ENCODE assay signal across 18 mouse cellular contexts in the genomic region with DNA sequence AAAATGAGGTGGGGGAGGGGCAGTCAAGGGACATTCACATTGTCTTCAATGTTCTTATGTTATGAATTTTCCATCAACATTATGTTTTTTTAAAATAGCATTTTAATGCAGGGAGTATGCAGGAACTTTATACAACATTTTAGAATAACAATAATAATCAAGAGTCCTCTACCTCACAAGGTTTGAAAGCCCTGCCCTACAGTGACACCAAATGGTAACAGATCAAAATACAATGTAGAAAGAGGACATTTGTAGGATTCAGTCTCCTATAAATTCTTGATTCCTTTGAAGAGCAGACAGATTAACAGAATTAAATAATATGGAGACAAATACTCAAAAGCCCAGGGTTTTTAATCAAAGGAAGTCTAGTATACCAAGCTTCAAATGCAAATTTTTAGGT.
DNase-seq lines count a peak whose midpoint lies in the region; ATAC-seq and TF ChIP-seq lines count a peak whose summit lies in the region.
"Had no signal": no experiment of that assay in that cellular context is flagged by ENCODE, and none has a peak within 500 bp of the region (broad histone marks: within the 10 kb centered on the region; RNA-seq: fewer than 3 reads in every experiment).

No protein-coding gene starts in this region.

- no peaks in the 10 kb centered on the region for H3K36me3 ChIP-seq in liver, postnatal 0 days (replicated peaks; ENCODE audit: insufficient read depth, low read length)
- H3K36me3 ChIP-seq in liver, embryonic 11.5 days (ENCODE audit: control insufficient read depth, insufficient read depth, low read length) = no peaks in the 10 kb centered on the region; the same call in 1 of the 2 replicates
- H3K36me3 ChIP-seq: intestine, embryonic 15.5 days; lung, embryonic 15.5 days had no signal

- no peaks in the 10 kb centered on the region for H3K4me1 ChIP-seq in liver, postnatal 0 days (ENCODE audit: insufficient read depth)
- no peaks in the 10 kb centered on the region for H3K4me1 ChIP-seq in liver, embryonic 11.5 days (replicated peaks; ENCODE audit: control insufficient read depth, insufficient read depth, low read length)
- H3K4me1 ChIP-seq: intestine, embryonic 15.5 days; limb, embryonic 12.5 days; lung, embryonic 15.5 days had no signal

- TF ChIP-seq EP300 in liver, postnatal 0 days (IDR thresholded peaks at IDR 0.05; ENCODE audit: low read depth) = no peak

- no peaks in the 10 kb centered on the region for H3K9me3 ChIP-seq in liver, postnatal 0 days (ENCODE audit: low read length)
- no peaks in the 10 kb centered on the region for H3K9me3 ChIP-seq in liver, embryonic 11.5 days (ENCODE audit: control insufficient read depth, low read length)
- H3K9me3 ChIP-seq: intestine, embryonic 15.5 days; limb, embryonic 12.5 days; lung, embryonic 15.5 days had no signal

- H3K27ac ChIP-seq in gastrocnemius, adult 2 months = no peak overlapping the region
- no peak overlapping the region for H3K27ac ChIP-seq in liver, postnatal 0 days (ENCODE audit: low read depth)
- no peak overlapping the region for H3K27ac ChIP-seq in liver, embryonic 11.5 days (ENCODE audit: low read depth, low read length)
- H3K27ac ChIP-seq: intestine, embryonic 15.5 days; limb, embryonic 12.5 days; lung, embryonic 15.5 days had no signal

- no peaks in the 10 kb centered on the region for H3K27me3 ChIP-seq in liver, postnatal 0 days (ENCODE audit: insufficient read depth, low read length)
- no peaks in the 10 kb centered on the region for H3K27me3 ChIP-seq in liver, embryonic 11.5 days (replicated peaks; ENCODE audit: control insufficient read depth, insufficient read depth, low read length)
- H3K27me3 ChIP-seq: intestine, embryonic 15.5 days; limb, embryonic 12.5 days; lung, embryonic 15.5 days had no signal

- H3K4me3 ChIP-seq in gastrocnemius, adult 2 months = no peak overlapping the region
- H3K4me3 ChIP-seq in liver, postnatal 0 days (ENCODE audit: low read depth, low read length) = no peak overlapping the region
- no peak overlapping the region for H3K4me3 ChIP-seq in liver, embryonic 11.5 days (ENCODE audit: low read depth, low read length)
- H3K4me3 ChIP-seq: intestine, embryonic 15.5 days; limb, embryonic 12.5 days; lung, embryonic 15.5 days; myocyte had no signal

- no peak for DNase-seq in gastrocnemius, adult 2 months
- DNase-seq in gastrocnemius, postnatal 36 days = no peak
- DNase-seq in liver, postnatal 0 days = no peak
- no peak for DNase-seq in liver, embryonic 11.5 days (ENCODE audit: low spot score)
- peak; percentile 12 for DNase-seq in brain, embryonic 18.5 days (ENCODE audit: low read depth, low spot score)
- no peak for DNase-seq in right cerebral cortex, postnatal 25 days
- DNase-seq in adrenal gland, postnatal 36 days = no peak
- DNase-seq: cerebellum, adult 2 months; embryo, embryonic 11 days; heart, adult 18-20 months; kidney, postnatal 14 days; right cerebral cortex, postnatal 14 days; thymus, adult 18-20 months had no signal

- H3K9ac ChIP-seq in liver, postnatal 0 days (replicated peaks) = no peak overlapping the region
- H3K9ac ChIP-seq in liver, embryonic 11.5 days (ENCODE audit: low read depth, low read length) = no peak overlapping the region
- H3K9ac ChIP-seq: intestine, embryonic 15.5 days; limb, embryonic 12.5 days; lung, embryonic 15.5 days had no signal

- ATAC-seq in liver, postnatal 0 days = no peak
- ATAC-seq in liver, embryonic 11.5 days (replicated peaks; ENCODE audit: low FRiP score) = no peak
- ATAC-seq in CD4-positive, CD25-positive, alpha-beta regulatory T cell, adult 4 months = peak; percentile 56
- ATAC-seq: intestine, embryonic 15.5 days had no signal

- no peak overlapping the region for H3K4me2 ChIP-seq in liver, postnatal 0 days (ENCODE audit: low read depth, low read length)
- no peak overlapping the region for H3K4me2 ChIP-seq in liver, embryonic 11.5 days
- H3K4me2 ChIP-seq: intestine, embryonic 15.5 days; limb, embryonic 12.5 days; lung, embryonic 15.5 days had no signal

- TF ChIP-seq CTCF in gastrocnemius, adult 2 months (IDR thresholded peaks at IDR 0.05) = peak; percentile 13; the same call in 1 of the 2 replicates
- peak; percentile 19; the same call in 1 of the 2 replicates for TF ChIP-seq CTCF in liver, postnatal 0 days (IDR thresholded peaks at IDR 0.05; ENCODE audit: low read depth)

- intact Hi-C loops in gastrocnemius, adult 2 months (cut with DNase I) = no loop called here
- intact Hi-C loops in gastrocnemius, postnatal 36 days (cut with DNase I) = no loop called here
